Mouse (Mus musculus): ENCODE results near the gene Ccdc141.
A peak's percentile ranks its signal among the peaks of the same experiment; 100 is the strongest.

The Ccdc141 gene

GRCm38 (mm10) chr2:76970204-76970603 is 200.2 kb downstream of the Ccdc141 start:
- DNase-seq: no peak

GRCm38 (mm10) chr2:76969637-76970036 is 200.8 kb downstream of the Ccdc141 start:
- no peak for DNase-seq

- DNase-seq: peak; percentile 53 to 83
Observed at GRCm38 (mm10) chr2:76968919-76969318, 201.5 kb downstream of the Ccdc141 start.

- no peak for DNase-seq
Observed at GRCm38 (mm10) chr2:76966582-76966981, 203.9 kb downstream of the Ccdc141 start.

GRCm38 (mm10) chr2:76966013-76966412 is 204.4 kb downstream of the Ccdc141 start:
- no peak for DNase-seq

- no peak for DNase-seq
Observed at GRCm38 (mm10) chr2:76965542-76965941, 204.9 kb downstream of the Ccdc141 start.

GRCm38 (mm10) chr2:76962045-76962432 is 208.4 kb downstream of the Ccdc141 start:
- DNase-seq: no peak

GRCm38 (mm10) chr2:76961420-76962044 is 208.9 kb downstream of the Ccdc141 start:
- no peak for DNase-seq
